Mouse (Mus musculus): ENCODE measurements around the gene Grcc10. TPM values are rescaled to one million over a fixed set of nuclear protein-coding genes. Genes with fewer than 3 reads are reported as not detected.
A peak's percentile ranks its signal among the peaks of the same experiment; 100 is the strongest.

Grcc10 gene
- 75.9 and 76.4 TPM in 2 replicates for polyA plus RNA-seq (2015; fragmentation: Nextera tagmentation; extraction: Ambion mirVana)

GRCm38 (mm10) chr6:124740888-124741761 is at the start of gene Grcc10:
Grcc10 (minus strand) TSS chr6:124741374.
- Histone ChIP-seq H3K9me3 (replicated peaks) (no peaks in the 10 kb centered on the region), H3K27me3 (no peaks in the 10 kb centered on the region), H3K9ac (peak within 1 kb of the TSS; percentile 79), H3K4me3 (replicated peaks) (peak within 1 kb of the TSS; percentile 65), H3K27ac (replicated peaks) (peak within 1 kb of the TSS; percentile 97), H3K36me3 (replicated peaks) (no peaks in the 10 kb centered on the region), H3K4me1 (replicated peaks) (peaks cover 56% of the 10 kb centered on the region), H3K4me2 (peak within 1 kb of the TSS; percentile 98)
- under 1% methylated on average over 41 of the region's 41 CpGs for WGBS (ENCODE audit: insufficient replicate concordance)
- ATAC-seq (ENCODE audit: insufficient read depth): peak; percentile 73

GRCm38 (mm10) chr6:124790121-124790520 is 48.9 kb upstream of the Grcc10 start:
- 64% methylated on average over 4 of the region's 4 CpGs for WGBS (ENCODE audit: insufficient replicate concordance)
- no peaks in the 10 kb centered on the region for H3K9me3 ChIP-seq (replicated peaks)
- no peak overlapping the region for H3K4me2 ChIP-seq
- no peaks in the 10 kb centered on the region for H3K36me3 ChIP-seq (replicated peaks)
- no peak overlapping the region for H3K4me3 ChIP-seq (replicated peaks)
- ATAC-seq (ENCODE audit: insufficient read depth): no peak
- no peak overlapping the region for H3K27ac ChIP-seq (replicated peaks)
- H3K4me1 ChIP-seq (replicated peaks): 0 out of 2 replicates have a peak, but pooled peaks cover 6% of the 10 kb centered on the region
- no peak overlapping the region for H3K9ac ChIP-seq
- H3K27me3 ChIP-seq: no peaks in the 10 kb centered on the region

DNA sequence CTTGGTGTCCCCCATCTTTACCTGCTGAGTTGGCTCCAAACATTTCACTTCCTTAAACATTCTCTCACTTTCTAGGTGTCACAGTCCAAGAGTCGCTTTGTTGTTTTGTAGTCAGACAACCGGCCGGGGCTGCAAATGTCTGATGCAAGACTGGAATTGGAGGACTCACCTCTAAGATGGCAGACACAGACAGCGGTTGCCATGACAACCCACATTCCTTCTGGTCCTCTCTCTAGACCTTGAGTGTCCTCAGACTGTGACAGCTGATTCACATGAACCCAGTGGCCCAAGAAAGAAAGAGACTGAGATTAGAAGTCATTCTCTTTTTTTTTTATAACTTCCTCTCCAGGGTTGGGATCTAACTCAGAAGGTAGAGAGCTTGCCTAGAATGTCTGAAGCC is 48.3 kb upstream of the Grcc10 start:
- no peak overlapping the region for H3K9ac ChIP-seq
- WGBS (ENCODE audit: insufficient replicate concordance): 68% methylated on average over 4 of the region's 4 CpGs
- no peak for ATAC-seq (ENCODE audit: insufficient read depth)
- H3K27ac ChIP-seq (replicated peaks): no peak overlapping the region
- H3K27me3 ChIP-seq: no peaks in the 10 kb centered on the region
- H3K4me2 ChIP-seq: no peak overlapping the region
- 0 out of 2 replicates have a peak, but pooled peaks cover 6% of the 10 kb centered on the region for H3K4me1 ChIP-seq (replicated peaks)
- no peaks in the 10 kb centered on the region for H3K9me3 ChIP-seq (replicated peaks)
- no peak overlapping the region for H3K4me3 ChIP-seq (replicated peaks)
- H3K36me3 ChIP-seq (replicated peaks): no peaks in the 10 kb centered on the region

DNA sequence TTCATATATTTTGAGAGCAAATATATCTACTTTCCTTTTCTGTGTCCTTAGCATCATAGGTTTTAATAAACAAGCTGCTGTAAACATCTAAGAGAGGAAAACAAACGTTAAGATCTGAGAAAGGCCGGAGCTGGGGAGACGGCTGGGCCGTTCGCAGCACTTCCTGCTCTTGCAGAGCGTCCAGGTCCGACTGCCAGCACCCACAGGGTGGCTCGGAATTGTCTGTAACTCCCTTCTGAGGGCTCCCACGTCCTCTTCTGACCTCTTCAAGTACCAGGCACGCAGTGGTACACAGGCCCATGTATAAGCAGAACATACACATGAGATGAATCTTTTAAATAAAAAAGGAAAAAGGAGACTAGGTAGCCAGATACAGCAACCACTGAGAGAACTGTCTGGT is 46.5 kb upstream of the Grcc10 start:
- Histone ChIP-seq H3K27me3 (no peaks in the 10 kb centered on the region), H3K4me1 (replicated peaks) (peaks cover 6% of the 10 kb centered on the region; the same call in 1 of the 2 replicates), H3K9ac (no peak overlapping the region), H3K4me3 (replicated peaks) (no peak overlapping the region), H3K9me3 (replicated peaks) (no peaks in the 10 kb centered on the region), H3K4me2 (no peak overlapping the region), H3K36me3 (replicated peaks) (no peaks in the 10 kb centered on the region), H3K27ac (replicated peaks) (no peak overlapping the region)
- 67% methylated on average over 10 of the region's 10 CpGs for WGBS (ENCODE audit: insufficient replicate concordance)
- ATAC-seq (ENCODE audit: insufficient read depth): no peak

DNA sequence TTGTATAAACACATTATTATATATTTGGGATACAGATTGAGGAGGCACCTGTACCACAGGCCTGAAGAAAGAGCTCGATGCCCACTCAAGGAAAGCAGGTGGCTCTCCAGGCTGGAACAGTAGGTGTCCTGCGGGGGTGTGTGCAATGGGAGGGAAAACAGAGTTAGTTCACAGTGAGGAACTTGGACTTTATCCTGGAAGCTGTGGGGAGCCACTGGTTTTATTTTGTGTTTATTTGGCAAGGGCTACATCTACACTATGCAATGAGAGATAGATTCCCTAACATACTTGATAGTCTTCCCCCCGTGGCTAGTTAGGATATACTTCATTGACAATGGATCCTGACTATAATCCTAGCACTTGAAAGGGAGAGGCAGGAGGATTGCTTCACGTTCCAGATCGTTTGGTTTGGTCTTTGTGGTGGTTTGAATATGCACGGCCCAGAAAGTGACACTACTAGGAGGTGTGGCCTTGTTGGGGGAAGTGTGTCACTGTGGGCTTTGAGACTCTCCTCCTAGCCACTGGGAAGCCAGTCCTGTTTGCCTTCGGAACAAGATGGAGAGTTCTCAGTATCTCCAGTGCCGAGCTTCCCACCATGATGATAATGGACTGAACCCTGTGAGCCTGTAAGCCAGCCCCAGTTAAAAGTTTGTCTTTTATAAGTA is 45.7 kb upstream of the Grcc10 start:
- Histone ChIP-seq H3K27me3 (no peaks in the 10 kb centered on the region), H3K4me3 (replicated peaks) (no peak overlapping the region), H3K4me1 (replicated peaks) (peaks cover 6% of the 10 kb centered on the region; the same call in 1 of the 2 replicates), H3K36me3 (replicated peaks) (no peaks in the 10 kb centered on the region), H3K27ac (replicated peaks) (peak overlapping the region; percentile 35; the same call in 1 of the 2 replicates), H3K9me3 (replicated peaks) (no peaks in the 10 kb centered on the region), H3K4me2 (0 out of 2 replicates have a peak overlapping the region, but pooled peaks have one; percentile 19), H3K9ac (no peak overlapping the region)
- 39% methylated on average over 8 of the region's 8 CpGs for WGBS (ENCODE audit: insufficient replicate concordance)
- peak; percentile 63 for ATAC-seq (ENCODE audit: insufficient read depth)

- peak overlapping the region; percentile 30 for H3K4me3 ChIP-seq (replicated peaks)
- no peak overlapping the region for H3K27ac ChIP-seq (replicated peaks)
- no peak overlapping the region for H3K9ac ChIP-seq
- no peak for ATAC-seq (ENCODE audit: insufficient read depth)
- peaks cover 9% of the 10 kb centered on the region; the same call in 1 of the 2 replicates for H3K4me1 ChIP-seq (replicated peaks)
- WGBS (ENCODE audit: insufficient replicate concordance): 18% methylated on average over 6 of the region's 6 CpGs
- no peaks in the 10 kb centered on the region for H3K36me3 ChIP-seq (replicated peaks)
- H3K4me2 ChIP-seq: peak overlapping the region; percentile 48
- no peaks in the 10 kb centered on the region for H3K9me3 ChIP-seq (replicated peaks)
- H3K27me3 ChIP-seq: peaks cover 44% of the 10 kb centered on the region
Observed at GRCm38 (mm10) chr6:124782436-124782835, 41.3 kb upstream of the Grcc10 start.

GRCm38 (mm10) chr6:124780917-124781316 is 39.7 kb upstream of the Grcc10 start:
- no peaks in the 10 kb centered on the region for H3K9me3 ChIP-seq (replicated peaks)

DNA sequence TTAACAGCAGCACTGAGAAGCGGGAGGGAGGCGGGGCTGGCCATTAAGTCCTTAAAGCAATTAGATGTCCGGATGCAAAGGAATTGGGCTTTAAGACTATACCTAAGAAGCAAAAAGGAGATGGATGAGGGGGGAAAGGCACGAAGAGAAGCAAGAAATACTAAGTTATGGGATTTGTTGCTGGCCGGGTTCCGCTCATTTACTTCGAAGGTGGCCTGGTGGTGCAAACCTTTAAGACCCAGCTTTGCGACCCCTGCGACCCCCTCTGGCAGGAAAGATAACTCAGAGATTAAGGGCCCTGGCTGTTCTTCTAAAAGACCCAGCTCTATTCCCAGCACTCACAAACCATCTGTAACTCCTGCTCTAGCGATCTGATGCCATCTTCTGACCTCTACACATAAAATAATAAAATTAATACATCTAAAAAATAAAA is 38.8 kb upstream of the Grcc10 start:
- no peak overlapping the region for H3K27ac ChIP-seq (replicated peaks)
- ATAC-seq (ENCODE audit: insufficient read depth): no peak
- no peaks in the 10 kb centered on the region for H3K9me3 ChIP-seq (replicated peaks)
- no peak overlapping the region for H3K9ac ChIP-seq
- peaks cover 52% of the 10 kb centered on the region for H3K27me3 ChIP-seq
- H3K4me1 ChIP-seq (replicated peaks): peaks cover 9% of the 10 kb centered on the region; the same call in 1 of the 2 replicates
- no peaks in the 10 kb centered on the region for H3K36me3 ChIP-seq (replicated peaks)
- 13% methylated on average over 10 of the region's 10 CpGs for WGBS (ENCODE audit: insufficient replicate concordance)
- peak overlapping the region; percentile 24 for H3K4me3 ChIP-seq (replicated peaks)
- peak overlapping the region; percentile 54 for H3K4me2 ChIP-seq

More at GRCm38 (mm10) chr6:124780917-124781316, 39.7 kb upstream of the Grcc10 start:
- no peak for ATAC-seq (ENCODE audit: insufficient read depth)
- Histone ChIP-seq H3K36me3 (replicated peaks) (no peaks in the 10 kb centered on the region), H3K4me2 (no peak overlapping the region), H3K27me3 (peaks cover 52% of the 10 kb centered on the region), H3K4me1 (replicated peaks) (peaks cover 9% of the 10 kb centered on the region; the same call in 1 of the 2 replicates), H3K9ac (no peak overlapping the region), H3K4me3 (replicated peaks) (no peak overlapping the region), H3K27ac (replicated peaks) (no peak overlapping the region)
- WGBS (ENCODE audit: insufficient replicate concordance): 79% methylated on average over 7 of the region's 7 CpGs

GRCm38 (mm10) chr6:124779222-124779983 is 38.2 kb upstream of the Grcc10 start, which contains the start of gene Lrrc23:
Lrrc23 (minus strand) TSS chr6:124779727.
- Histone ChIP-seq H3K4me3 (replicated peaks) (peak within 1 kb of the TSS; percentile 24), H3K27me3 (peaks cover 56% of the 10 kb centered on the region), H3K9ac (no peak within 1 kb of the TSS), H3K27ac (replicated peaks) (no peak within 1 kb of the TSS), H3K4me1 (replicated peaks) (peaks cover 9% of the 10 kb centered on the region; the same call in 1 of the 2 replicates), H3K4me2 (peak within 1 kb of the TSS; percentile 54), H3K9me3 (replicated peaks) (no peaks in the 10 kb centered on the region), H3K36me3 (replicated peaks) (no peaks in the 10 kb centered on the region)
- no peak for ATAC-seq (ENCODE audit: insufficient read depth)
- 3% methylated on average over 23 of the region's 23 CpGs for WGBS (ENCODE audit: insufficient replicate concordance)

DNA sequence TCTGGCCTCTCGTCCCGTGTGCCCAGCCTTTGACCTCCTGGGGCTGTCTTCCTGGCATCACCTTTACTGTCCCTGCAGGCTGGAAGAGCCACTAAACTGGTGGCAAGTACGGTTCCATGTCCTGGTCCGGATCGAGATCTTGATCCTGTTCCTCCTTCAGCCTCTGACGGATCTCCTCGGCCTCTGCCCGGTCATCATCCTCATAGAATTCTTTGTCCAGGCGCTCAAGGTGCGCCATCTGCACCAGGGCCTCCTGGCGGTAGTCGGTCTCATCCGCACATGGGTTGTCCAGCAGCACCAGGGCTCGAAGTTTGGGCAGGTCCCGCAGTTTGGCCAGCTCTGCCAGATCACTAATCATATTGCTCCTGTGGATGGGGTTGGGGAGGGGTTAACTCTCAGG is 29.3 kb upstream of the Grcc10 start:
- H3K4me3 ChIP-seq (replicated peaks): no peak overlapping the region
- H3K4me2 ChIP-seq: no peak overlapping the region
- H3K27me3 ChIP-seq: peaks cover 78% of the 10 kb centered on the region
- H3K9ac ChIP-seq: no peak overlapping the region
- peaks cover 24% of the 10 kb centered on the region for H3K4me1 ChIP-seq (replicated peaks)
- no peak overlapping the region for H3K27ac ChIP-seq (replicated peaks)
- no peaks in the 10 kb centered on the region for H3K36me3 ChIP-seq (replicated peaks)
- WGBS (ENCODE audit: insufficient replicate concordance): 64% methylated on average over 15 of the region's 15 CpGs
- no peak for ATAC-seq (ENCODE audit: insufficient read depth)
- no peaks in the 10 kb centered on the region for H3K9me3 ChIP-seq (replicated peaks)
